Mouse (Mus musculus) kidney, embryonic 16.5 days (tissue): ENCODE data around the gene Atf7ip2. TPM values are rescaled to one million over a fixed set of nuclear protein-coding genes. Genes with fewer than 3 reads are reported as not detected.
"Not testable (repeated sequence)": the region's sequence is repeated elsewhere in the genome, so short reads cannot be mapped to it uniquely, and the experiment has no call there.

Source experiments
- ATAC-seq: fragments of 200-750 bp; cut with Nextera tagmentation; 2 replicates; pipeline ENCODE4 v1.8.0; 2017; ENCODE audit warnings: moderate TSS enrichment; ENCODE audit not compliant: low FRiP score, low TSS enrichment
- H3K27ac ChIP-seq: fragments of 300-500 bp; sonication (generic); 2 replicates; pipeline ENCODE4 v1.5.1; 2014; ENCODE audit warnings: low read length
- H3K27me3 ChIP-seq: fragments of 300-500 bp; sonication (generic); 2 replicates; pipeline ENCODE4 v1.6.1; 2014; ENCODE audit warnings: low read length, control low read depth, mixed read lengths; ENCODE audit not compliant: insufficient read depth
- H3K36me3 ChIP-seq: fragments of 300-500 bp; sonication (generic); 2 replicates; pipeline ENCODE4 v1.6.1; 2014; ENCODE audit warnings: low read length, control low read depth, mixed read lengths; ENCODE audit not compliant: insufficient read depth
- H3K4me1 ChIP-seq: fragments of 300-500 bp; sonication (generic); 2 replicates; pipeline ENCODE4 v1.6.1; 2014; ENCODE audit warnings: low read length, control low read depth, mixed read lengths; ENCODE audit not compliant: insufficient read depth
- H3K4me2 ChIP-seq: fragments of 300-500 bp; sonication (generic); replicated peaks from 2 replicates; pipeline ENCODE4 v1.6.1; 2014; ENCODE audit warnings: low read depth, low read length
- H3K4me3 ChIP-seq: fragments of 300-500 bp; sonication (generic); 2 replicates; pipeline ENCODE4 v1.5.1; 2014; ENCODE audit warnings: mild to moderate bottlenecking, low read length
- H3K9ac ChIP-seq: fragments of 300-500 bp; sonication (generic); replicated peaks from 2 replicates; pipeline ENCODE4 v1.6.1; 2014; ENCODE audit warnings: low read length
- H3K9me3 ChIP-seq: fragments of 300-500 bp; sonication (generic); 2 replicates; pipeline ENCODE4 v1.6.1; 2016; ENCODE audit warnings: low read length, control low read depth
- whole genome bisulfite sequencing: fragments of 180-500 bp; shearing (Covaris S2); extraction: QIAGEN DNeasy Blood & Tissue Kit; methylation state at CpG from one replicate; pipeline ENCODE4 v1.1.7; 2014; 5-methylcytosine and 5-hydroxymethylcytosine counted together
- polyA plus RNA-seq: library from polyadenylated mRNA; unstranded; fragments of >200 nt; fragmentation: Nextera tagmentation; extraction: Ambion mirVana; gene quantifications from 2 replicates; pipeline ENCODE4 v1.2.1, GENCODE M21; 2015

The Atf7ip2 gene
- polyA plus RNA-seq, 1 experiment from 2014 or later, result 1.3 TPM

DNA sequence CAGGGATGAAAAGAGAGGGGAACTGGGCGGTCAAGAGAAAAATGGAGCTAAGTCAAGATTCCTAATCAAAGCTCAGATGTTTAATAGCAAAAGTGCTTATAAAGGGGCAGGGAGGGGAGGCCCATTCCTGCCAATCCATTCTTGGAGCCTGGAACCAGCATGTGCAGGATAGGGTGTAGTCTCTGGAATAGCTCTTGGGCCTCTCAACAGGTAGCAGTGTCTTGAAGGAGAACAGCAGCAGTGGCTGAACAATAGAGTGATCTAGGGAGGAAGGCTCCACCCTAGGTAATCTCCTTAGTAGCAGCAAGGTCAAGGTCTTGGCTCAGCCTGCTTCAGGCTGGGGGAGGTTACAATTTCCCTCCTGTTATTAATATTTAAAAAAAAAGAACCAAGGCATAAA lies 23.9 kb downstream of the Atf7ip2 start:
- ATAC-seq, H3K36me3 ChIP-seq, H3K27ac ChIP-seq, H3K9ac ChIP-seq, H3K4me1 ChIP-seq, H3K4me2 ChIP-seq, H3K4me3 ChIP-seq, H3K27me3 ChIP-seq: not testable (repeated sequence)
- WGBS, result 96% methylated on average over 1 of the region's 1 CpGs
- peaks cover 11% of the 10 kb centered on the region; the same call in 1 of the 2 replicates for H3K9me3 ChIP-seq

DNA sequence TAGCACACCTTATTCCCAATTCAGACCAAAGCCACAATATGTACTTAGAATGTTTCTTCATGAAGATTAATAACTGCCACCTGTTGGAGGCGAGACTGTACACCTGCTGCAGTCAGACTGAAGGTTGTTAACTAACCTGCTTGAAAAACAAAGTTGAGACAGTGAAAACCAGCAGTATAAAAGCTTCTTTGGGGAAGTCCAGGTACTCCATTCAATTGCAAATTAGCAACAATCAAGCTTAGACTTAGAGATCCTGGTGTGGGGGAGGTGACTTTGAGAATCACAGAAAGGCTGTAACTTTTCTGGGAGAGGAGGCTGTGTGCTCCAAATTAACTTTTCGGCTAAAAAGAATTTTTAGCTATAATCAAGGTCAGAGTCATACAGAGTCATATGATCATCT lies 24.5 kb downstream of the Atf7ip2 start:
- H3K4me1 ChIP-seq, H3K27ac ChIP-seq, H3K27me3 ChIP-seq, ATAC-seq, H3K4me2 ChIP-seq, H3K9ac ChIP-seq, H3K36me3 ChIP-seq, H3K4me3 ChIP-seq: not testable (repeated sequence)
- H3K9me3 ChIP-seq, result peaks cover 11% of the 10 kb centered on the region; the same call in 1 of the 2 replicates
- 85% methylated on average over 2 of the region's 2 CpGs for WGBS

DNA sequence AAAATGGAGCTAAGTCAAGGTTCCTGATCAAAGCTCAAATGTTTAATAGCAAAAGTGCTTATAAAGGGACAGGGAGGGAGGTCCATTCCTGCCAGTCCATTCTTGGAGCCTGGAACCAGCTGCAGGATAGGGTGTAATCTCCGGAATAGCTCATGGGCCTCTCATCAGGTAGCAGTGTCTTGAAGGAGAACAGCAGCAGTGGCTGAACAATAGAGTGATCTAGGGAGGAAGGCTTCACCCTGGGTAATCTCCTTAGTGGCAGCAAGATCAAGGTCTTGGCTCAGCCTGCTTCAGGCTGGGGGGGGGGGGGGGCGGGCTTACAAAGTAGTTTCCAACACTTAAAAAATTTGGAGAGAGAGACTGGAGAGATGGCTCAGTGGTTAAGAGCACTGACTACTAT lies 34.8 kb downstream of the Atf7ip2 start:
- Histone ChIP-seq H3K9me3 (0 out of 2 replicates have a peak, but pooled peaks cover 3% of the 10 kb centered on the region), H3K4me3 (no peak overlapping the region), H3K4me1 (no peaks in the 10 kb centered on the region), H3K9ac (no peak overlapping the region), H3K27me3 (no peaks in the 10 kb centered on the region), H3K4me2 (no peak overlapping the region), H3K36me3 (no peaks in the 10 kb centered on the region), H3K27ac (no peak overlapping the region)
- ATAC-seq, result no peak
- WGBS, result 50% methylated on average over 1 of the region's 2 CpGs

DNA sequence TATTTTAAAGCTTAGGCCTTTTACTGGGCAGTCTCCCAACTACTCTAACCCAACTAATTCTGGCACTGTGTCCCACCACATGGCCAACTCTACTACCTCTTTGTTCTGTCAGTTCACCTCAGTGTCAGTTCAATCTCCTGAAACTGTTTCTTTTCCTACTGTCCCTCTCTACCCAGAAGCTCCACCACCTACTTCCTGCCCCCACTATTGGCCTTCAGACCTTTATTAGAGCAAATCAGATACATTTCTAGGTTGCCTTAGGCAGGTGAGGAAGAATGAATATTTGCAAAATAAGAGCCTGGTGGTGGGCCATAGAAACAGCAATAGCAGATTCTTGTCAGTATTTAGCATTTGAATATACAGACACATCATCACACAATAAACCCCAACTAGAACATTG lies 44.1 kb downstream of the Atf7ip2 start:
- no peaks in the 10 kb centered on the region for H3K4me1 ChIP-seq
- no peak overlapping the region for H3K27ac ChIP-seq
- H3K4me2 ChIP-seq, result no peak overlapping the region
- no peak for ATAC-seq
- H3K27me3 ChIP-seq, result no peaks in the 10 kb centered on the region
- H3K4me3 ChIP-seq, result no peak overlapping the region
- no peak overlapping the region for H3K9ac ChIP-seq
- no peaks in the 10 kb centered on the region for H3K9me3 ChIP-seq
- H3K36me3 ChIP-seq, result no peaks in the 10 kb centered on the region

DNA sequence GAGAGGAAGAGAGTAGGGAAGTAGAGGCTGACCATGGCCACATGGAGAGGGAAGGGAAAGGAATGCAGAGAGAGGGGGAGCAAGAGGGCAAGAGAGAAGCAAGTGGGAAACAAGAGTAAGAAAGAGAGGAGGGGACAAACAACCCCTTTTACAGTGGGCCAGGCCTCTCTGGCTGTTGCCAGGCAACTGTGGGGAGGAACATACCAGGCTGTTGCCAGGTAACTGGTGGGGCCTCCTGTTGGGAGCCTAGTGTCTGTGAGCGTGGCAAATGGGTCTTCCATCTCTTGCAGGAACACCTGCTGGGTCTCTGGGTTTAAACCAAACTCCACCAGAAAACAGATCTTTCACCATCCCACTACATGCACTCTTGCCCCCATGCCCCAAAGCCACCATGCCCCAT lies 61.5 kb downstream of the Atf7ip2 start:
- H3K4me2 ChIP-seq, result no peak overlapping the region
- 67% methylated on average over 1 of the region's 1 CpGs for WGBS
- no peak for ATAC-seq

DNA sequence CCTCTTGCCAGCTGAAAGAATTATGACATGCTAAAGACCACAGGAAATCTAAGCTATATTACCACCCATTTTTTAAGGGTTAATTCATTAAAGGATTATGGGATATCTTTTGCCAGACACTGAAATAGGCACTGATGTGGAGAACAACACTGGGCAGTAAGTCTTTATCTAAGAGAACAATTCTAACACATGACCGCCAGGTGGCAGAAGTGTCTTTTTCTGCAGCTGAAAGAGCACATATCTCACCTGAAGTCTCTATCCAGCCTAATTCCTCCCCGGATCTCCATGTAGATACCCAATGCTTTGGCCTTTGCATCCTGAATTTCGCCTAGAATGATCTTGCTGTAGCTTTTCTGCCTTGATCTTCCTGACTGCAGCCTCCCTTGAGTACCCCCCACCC lies 79.7 kb downstream of the Atf7ip2 start:
- Histone ChIP-seq H3K9ac (no peak overlapping the region), H3K4me3 (no peak overlapping the region), H3K27ac (no peak overlapping the region), H3K9me3 (no peaks in the 10 kb centered on the region), H3K4me1 (no peaks in the 10 kb centered on the region), H3K4me2 (no peak overlapping the region), H3K27me3 (no peaks in the 10 kb centered on the region), H3K36me3 (no peaks in the 10 kb centered on the region)
- 27% methylated on average over 3 of the region's 3 CpGs for WGBS
- ATAC-seq, result no peak

More for the DNA sequence above, 61.5 kb downstream of the Atf7ip2 start:
- Histone ChIP-seq H3K4me3 (no peak overlapping the region), H3K9ac (no peak overlapping the region), H3K36me3 (no peaks in the 10 kb centered on the region), H3K9me3 (no peaks in the 10 kb centered on the region), H3K27ac (no peak overlapping the region), H3K27me3 (no peaks in the 10 kb centered on the region), H3K4me1 (no peaks in the 10 kb centered on the region)

DNA sequence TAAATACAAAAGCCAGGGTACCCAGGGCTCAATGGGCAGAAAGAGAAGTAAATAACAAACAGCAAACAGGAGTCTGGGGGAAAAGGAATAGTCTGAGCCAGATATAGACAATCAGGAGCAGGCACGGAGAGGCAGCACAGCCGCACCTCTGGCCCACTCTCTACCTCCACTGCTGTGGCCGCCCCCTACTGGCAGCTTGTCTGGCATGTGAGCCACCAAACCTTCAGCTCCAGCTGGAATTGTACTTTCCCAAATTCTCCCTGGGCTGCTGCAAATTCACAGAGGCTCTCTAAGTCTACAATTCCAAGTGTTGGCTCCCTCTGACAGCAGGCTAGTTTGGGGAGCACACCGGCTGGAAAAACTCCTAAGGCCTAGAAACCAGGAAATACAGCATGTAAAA lies 82.0 kb downstream of the Atf7ip2 start:
- Histone ChIP-seq H3K9ac (no peak overlapping the region), H3K4me3 (no peak overlapping the region), H3K27ac (no peak overlapping the region), H3K4me2 (no peak overlapping the region), H3K27me3 (no peaks in the 10 kb centered on the region), H3K9me3 (no peaks in the 10 kb centered on the region), H3K36me3 (no peaks in the 10 kb centered on the region), H3K4me1 (no peaks in the 10 kb centered on the region)
- 71% methylated on average over 4 of the region's 4 CpGs for WGBS
- ATAC-seq, result no peak

DNA sequence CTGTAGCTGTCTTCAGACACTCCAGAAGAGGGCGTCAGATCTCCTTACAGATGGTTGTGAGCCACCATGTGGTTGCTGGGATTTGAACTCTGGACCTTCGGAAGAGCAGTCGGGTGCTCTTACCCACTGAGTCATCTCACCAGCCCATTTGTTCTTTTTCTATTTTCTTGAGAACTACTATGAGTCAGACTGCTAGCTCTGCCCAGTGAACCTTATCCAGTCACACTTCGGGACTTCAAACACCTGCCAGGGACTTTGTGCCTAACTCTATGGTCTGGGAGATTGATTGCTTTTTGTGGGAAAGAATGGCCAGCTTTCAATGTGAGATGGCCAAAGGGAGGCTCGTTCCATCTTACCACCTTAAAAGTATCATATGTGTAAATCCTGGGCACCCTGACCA lies 84.3 kb downstream of the Atf7ip2 start:
- ATAC-seq, result not testable (repeated sequence)

DNA sequence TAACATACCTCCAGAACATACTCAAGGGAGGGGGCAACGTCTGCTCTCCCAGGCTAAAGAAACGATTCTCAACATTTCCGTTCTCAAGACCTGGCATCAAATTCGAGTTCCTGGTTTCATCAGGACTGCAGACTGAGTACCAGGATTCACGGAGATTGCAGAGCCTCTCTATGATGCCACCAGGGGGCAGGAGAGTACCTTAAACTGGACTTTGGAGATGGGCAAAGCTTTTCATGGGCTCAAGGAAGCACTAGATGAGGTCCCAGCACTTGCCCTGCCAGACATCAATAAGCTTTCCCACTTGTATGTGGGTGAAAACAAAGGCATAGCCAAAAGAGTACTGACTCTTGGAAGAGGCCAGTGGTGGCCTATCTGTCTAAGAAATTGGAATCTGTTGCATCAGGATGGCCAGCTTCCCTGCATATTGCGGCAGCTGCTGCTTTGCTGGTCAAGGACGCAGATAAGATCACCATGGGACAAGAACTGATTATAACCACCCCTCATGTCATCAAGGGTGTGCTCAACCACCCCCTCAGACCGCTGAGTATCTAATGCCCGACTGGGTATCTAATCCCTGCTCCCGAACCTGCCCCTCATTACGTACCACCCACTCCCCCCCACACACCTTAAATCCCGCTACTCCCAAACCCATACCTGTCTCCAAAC lies 87.9 kb downstream of the Atf7ip2 start:
- H3K27ac ChIP-seq, result no peak overlapping the region
- H3K4me3 ChIP-seq, result no peak overlapping the region
- no peak overlapping the region for H3K9ac ChIP-seq
- H3K36me3 ChIP-seq, result no peaks in the 10 kb centered on the region
- WGBS, result 46% methylated on average over 12 of the region's 12 CpGs
- H3K27me3 ChIP-seq, result no peaks in the 10 kb centered on the region
- no peaks in the 10 kb centered on the region for H3K4me1 ChIP-seq
- no peak overlapping the region for H3K4me2 ChIP-seq
- peak; percentile 43; the same call in 1 of the 2 replicates for ATAC-seq
- no peaks in the 10 kb centered on the region for H3K9me3 ChIP-seq

More for the DNA sequence above, 84.3 kb downstream of the Atf7ip2 start:
- not testable (repeated sequence) for H3K9ac ChIP-seq, H3K4me2 ChIP-seq, H3K27me3 ChIP-seq, H3K36me3 ChIP-seq, H3K9me3 ChIP-seq, H3K4me1 ChIP-seq, H3K27ac ChIP-seq, H3K4me3 ChIP-seq
- WGBS, result 63% methylated on average over 5 of the region's 5 CpGs

DNA sequence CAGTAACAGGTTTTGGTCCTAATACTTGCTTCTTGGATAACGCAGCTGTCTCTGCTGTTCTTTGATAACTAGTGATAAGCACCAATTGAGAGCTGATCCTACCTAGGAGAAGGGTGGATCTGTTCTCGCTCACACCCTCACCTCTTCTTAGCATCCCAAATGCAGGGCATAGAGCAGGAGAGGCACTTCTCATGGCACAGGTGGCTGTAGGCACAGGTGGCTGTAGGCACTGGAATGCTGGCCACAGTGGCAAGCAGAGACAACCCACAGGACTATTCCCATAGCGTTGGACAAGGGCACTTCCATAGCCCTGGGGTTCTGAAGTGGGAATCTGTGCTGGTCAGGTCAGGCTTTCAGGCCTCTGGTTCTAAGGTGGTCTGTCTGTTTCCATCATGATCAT lies 89.4 kb downstream of the Atf7ip2 start:
- no peak overlapping the region for H3K9ac ChIP-seq
- H3K4me3 ChIP-seq, result no peak overlapping the region
- no peak for ATAC-seq
- no peaks in the 10 kb centered on the region for H3K9me3 ChIP-seq
- H3K4me1 ChIP-seq, result peaks cover 3% of the 10 kb centered on the region; the same call in 1 of the 2 replicates
- no peaks in the 10 kb centered on the region for H3K27me3 ChIP-seq
- no peak overlapping the region for H3K4me2 ChIP-seq
- 83% methylated on average over 3 of the region's 3 CpGs for WGBS
- no peak overlapping the region for H3K27ac ChIP-seq
- no peaks in the 10 kb centered on the region for H3K36me3 ChIP-seq
